Mouse (Mus musculus): Measurements from ENCODE around the gene Olfr19. TPM values are rescaled to one million over a fixed set of nuclear protein-coding genes. Genes with fewer than 3 reads are reported as not detected.
"Not testable (repeated sequence)": the region's sequence is repeated elsewhere in the genome, so short reads cannot be mapped to it uniquely, and the experiment has no call there.

Gene Olfr19
- polyA plus RNA-seq (2012; rRNA removed) = 0.05 TPM in 1 of 2 replicates, not detected in the other

DNA sequence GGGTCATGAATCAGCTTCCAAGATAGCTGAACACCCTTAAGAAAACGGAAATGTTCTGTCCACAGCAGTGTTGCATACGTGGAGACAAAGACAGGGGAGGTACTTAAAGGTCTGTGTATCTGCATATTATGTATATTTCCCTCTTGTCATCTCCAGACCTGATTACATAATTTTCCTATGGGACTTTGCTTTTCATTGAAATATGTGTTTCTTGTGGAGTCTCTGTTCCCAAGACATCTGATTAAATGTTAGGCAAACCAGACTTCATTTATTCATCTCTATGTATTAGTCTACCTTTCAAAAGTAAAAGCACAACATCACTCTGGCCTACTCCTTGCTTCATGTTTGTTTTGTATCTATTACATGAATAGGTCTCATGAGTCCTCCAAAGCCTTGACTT is at the start of gene Olfr19:
Gene Olfr19 (minus strand): TSS at position 101 of the 400 bp plus-strand sequence.
- no peak for DNase-seq (ENCODE audit: low read depth)

DNA sequence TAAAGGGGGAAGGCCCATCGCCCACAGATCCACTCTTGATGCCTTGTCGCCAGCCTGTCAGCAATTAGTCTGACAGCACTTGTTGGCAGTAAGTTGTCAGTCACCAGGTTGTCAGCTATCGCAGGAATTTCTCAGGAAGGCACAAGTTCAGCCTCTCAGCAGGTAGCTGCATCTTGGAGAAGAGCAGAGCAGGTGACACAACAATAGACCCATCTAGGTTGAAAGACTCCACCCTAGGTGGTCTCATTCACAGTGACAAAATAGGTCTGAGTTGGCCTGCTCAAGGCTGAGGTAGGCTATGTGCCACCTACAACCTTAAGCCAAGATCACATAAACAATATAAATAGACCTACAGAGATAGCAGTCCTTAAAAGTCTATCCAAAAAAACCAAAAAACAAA is 8.8 kb upstream of the Olfr19 start:
- no peak for DNase-seq (ENCODE audit: low read depth)
- TF ChIP-seq POLR2A (IDR thresholded peaks at IDR 0.05; ENCODE audit: borderline replicate concordance, extremely low read depth, insufficient read depth, insufficient read length, poor library complexity, severe bottlenecking) = no peak
- TF ChIP-seq CTCF (IDR thresholded peaks at IDR 0.05; ENCODE audit: borderline replicate concordance, extremely low read depth, insufficient read depth, insufficient read length) = no peak

More for the DNA sequence above, at the start of gene Olfr19:
- TF ChIP-seq POLR2A (IDR thresholded peaks at IDR 0.05; ENCODE audit: borderline replicate concordance, extremely low read depth, insufficient read depth, insufficient read length, poor library complexity, severe bottlenecking) (no peak), CTCF (IDR thresholded peaks at IDR 0.05; ENCODE audit: borderline replicate concordance, extremely low read depth, insufficient read depth, insufficient read length) (no peak)

DNA sequence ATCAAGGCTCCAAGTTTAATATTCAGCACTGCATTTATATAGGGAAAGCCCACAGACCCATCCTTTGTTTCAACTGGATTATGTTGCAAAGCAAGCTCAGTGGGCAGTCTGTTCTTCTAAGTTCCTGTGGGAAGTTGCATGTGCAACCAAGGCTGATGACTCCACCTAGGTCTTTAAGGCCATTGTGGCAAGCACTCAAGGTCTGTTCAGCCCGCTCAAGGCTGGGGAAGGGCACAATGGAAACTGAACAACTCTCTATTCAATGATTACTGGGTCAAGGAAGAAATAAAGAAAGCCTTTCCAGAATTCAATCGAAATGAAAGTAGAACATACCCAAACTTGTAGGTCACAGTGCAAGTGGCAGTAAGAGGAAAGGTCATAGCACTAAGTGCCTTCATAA is 7.8 kb upstream of the Olfr19 start:
- no peak for DNase-seq (ENCODE audit: low read depth)
- TF ChIP-seq POLR2A (IDR thresholded peaks at IDR 0.05; ENCODE audit: borderline replicate concordance, extremely low read depth, insufficient read depth, insufficient read length, poor library complexity, severe bottlenecking) (no peak), CTCF (IDR thresholded peaks at IDR 0.05; ENCODE audit: borderline replicate concordance, extremely low read depth, insufficient read depth, insufficient read length) (no peak)

DNA sequence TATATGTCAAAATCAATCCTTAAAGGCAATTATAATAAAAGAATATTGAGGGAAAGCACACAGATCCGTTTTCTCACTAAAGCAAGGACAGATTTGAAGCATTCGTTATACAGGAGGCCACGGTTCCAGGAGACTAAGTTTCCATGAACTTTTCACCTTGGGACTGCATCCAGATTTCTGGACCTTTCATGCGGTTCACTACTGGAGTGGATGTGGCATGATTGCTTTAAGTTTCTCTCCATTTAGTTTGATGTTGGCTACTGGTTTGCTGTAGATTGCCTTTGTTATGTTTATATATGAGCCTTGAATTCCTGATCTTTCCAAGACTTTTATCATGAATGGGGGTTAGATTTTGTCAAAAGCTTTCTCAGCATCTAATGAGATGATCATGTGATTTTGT is 11.2 kb downstream of the Olfr19 start:
- no peak for DNase-seq (ENCODE audit: low read depth)
- TF ChIP-seq CTCF (IDR thresholded peaks at IDR 0.05; ENCODE audit: borderline replicate concordance, extremely low read depth, insufficient read depth, insufficient read length) (no peak), POLR2A (IDR thresholded peaks at IDR 0.05; ENCODE audit: borderline replicate concordance, extremely low read depth, insufficient read depth, insufficient read length, poor library complexity, severe bottlenecking) (no peak)

DNA sequence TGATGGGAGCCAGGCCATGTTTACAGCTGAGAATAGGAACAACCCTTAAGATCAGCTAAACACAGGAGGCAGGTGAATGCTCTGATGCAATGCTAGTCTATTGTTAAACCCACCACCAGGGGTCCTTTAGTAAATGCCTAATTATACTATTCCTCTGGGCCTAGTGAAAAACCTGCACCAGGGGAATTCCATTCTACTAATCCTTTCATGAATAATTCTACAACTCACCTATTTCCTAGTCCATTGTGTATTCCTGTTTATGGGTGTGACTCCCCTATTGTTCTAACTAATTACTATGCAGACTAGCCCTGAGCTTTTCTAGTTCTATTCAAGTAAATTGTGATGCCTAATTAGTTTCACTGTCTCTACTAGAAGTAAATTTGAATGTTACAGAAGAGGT is 11.7 kb downstream of the Olfr19 start:
- not testable (repeated sequence) for DNase-seq (ENCODE audit: low read depth)

DNA sequence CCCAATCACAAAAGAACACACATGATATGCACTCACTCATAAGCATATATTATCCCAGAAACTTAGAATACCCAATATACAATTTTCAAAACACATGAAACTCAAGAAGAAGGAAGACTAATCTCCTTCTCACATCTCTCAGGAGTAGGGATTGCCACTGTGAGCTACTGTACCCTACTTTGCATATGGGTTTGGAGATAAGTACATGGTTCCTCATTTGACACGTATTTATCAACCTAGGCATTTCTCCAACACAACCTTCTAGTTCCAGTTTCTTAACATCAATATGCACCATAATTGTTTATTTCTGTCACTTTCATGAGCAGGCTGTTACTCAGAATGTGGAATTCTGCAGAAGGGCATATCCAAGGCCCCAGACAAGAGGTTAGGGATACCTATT is 31.1 kb downstream of the Olfr19 start:
- TF ChIP-seq CTCF (IDR thresholded peaks at IDR 0.05; ENCODE audit: borderline replicate concordance, extremely low read depth, insufficient read depth, insufficient read length) (no peak), POLR2A (IDR thresholded peaks at IDR 0.05; ENCODE audit: borderline replicate concordance, extremely low read depth, insufficient read depth, insufficient read length, poor library complexity, severe bottlenecking) (no peak)
- DNase-seq (ENCODE audit: low read depth) = no peak

DNA sequence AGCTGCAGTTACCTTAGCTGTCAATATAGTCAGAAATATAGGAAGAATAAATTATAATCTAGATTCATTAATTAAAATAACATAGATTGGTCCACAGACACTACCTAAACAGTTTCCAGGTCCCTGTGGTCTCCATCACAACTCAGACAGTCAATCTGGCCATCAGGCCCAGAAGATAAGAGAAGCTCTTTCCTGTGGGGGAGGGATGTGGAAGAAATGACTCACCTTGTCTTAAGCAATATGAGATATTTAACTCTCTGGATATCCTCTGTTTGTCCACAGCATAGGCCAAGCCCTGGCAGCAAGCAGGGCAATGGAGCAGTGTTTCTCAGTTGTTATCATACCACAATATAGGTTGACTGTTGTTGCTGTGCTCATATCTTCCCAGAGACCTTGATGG is 42.5 kb downstream of the Olfr19 start:
- TF ChIP-seq CTCF (IDR thresholded peaks at IDR 0.05; ENCODE audit: borderline replicate concordance, extremely low read depth, insufficient read depth, insufficient read length) (no peak), POLR2A (IDR thresholded peaks at IDR 0.05; ENCODE audit: borderline replicate concordance, extremely low read depth, insufficient read depth, insufficient read length, poor library complexity, severe bottlenecking) (no peak)
- DNase-seq (ENCODE audit: low read depth) = no peak

Other genes with a start within 250 kb of the Olfr19 start
- 13.1 and 15.5 TPM in 2 replicates for gene Fgd4, start 75.9 kb downstream of the Olfr19 start, polyA plus RNA-seq (2012; rRNA removed)
- 7.6 and 9.4 TPM in 2 replicates for gene Spag6l, start 153.1 kb upstream of the Olfr19 start, polyA plus RNA-seq (2012; rRNA removed)
- 0.18 TPM in 1 of 2 replicates, not detected in the other for gene Igll1, start 187.6 kb upstream of the Olfr19 start, polyA plus RNA-seq (2012; rRNA removed)
- 97.3 and 103 TPM in 2 replicates for gene Top3b, start 194.3 kb upstream of the Olfr19 start, polyA plus RNA-seq (2012; rRNA removed)
- 1.2 and 3.3 TPM in 2 replicates for gene Vpreb1, start 194.4 kb upstream of the Olfr19 start, polyA plus RNA-seq (2012; rRNA removed)
- 28.0 and 31.7 TPM in 2 replicates for gene Ppm1f, start 220.1 kb upstream of the Olfr19 start, polyA plus RNA-seq (2012; rRNA removed)

Measured in brain, embryonic 14.5 days (tissue).